Comparison of ENCODE assay signal across 17 mouse cellular contexts in genomic region chr11:79142381-79142780, GRCm38 (mm10). TPM values are rescaled to one million over a fixed set of nuclear protein-coding genes. Genes with fewer than 3 reads are reported as not detected.
DNase-seq lines count a peak whose midpoint lies in the region; TF ChIP-seq lines count a peak whose summit lies in the region.
"Had no signal": no experiment of that assay in that cellular context is flagged by ENCODE, and none has a peak within 500 bp of the region (broad histone marks: within the 10 kb centered on the region; RNA-seq: fewer than 3 reads in every experiment).

No protein-coding gene starts in this region.

- no peak for DNase-seq in heart, embryonic 10.5 days (ENCODE audit: low spot score)
- no peak for DNase-seq in heart, adult 2 months
- peak; percentile 6 for DNase-seq in kidney, postnatal 10 days
- no peak for DNase-seq in kidney, adult 9 months
- peak; percentile 52 for DNase-seq in induced T-regulatory cell, adult 2 months (ENCODE audit: low read depth)
- DNase-seq in thymus, postnatal 36 days, result peak; percentile 48 to 74
- DNase-seq in gastrocnemius, adult 8-10 months (ENCODE audit: low spot score in 2 of 2), result no peak
- DNase-seq in urinary bladder, adult 2 months (ENCODE audit: low spot score), result no peak
- DNase-seq: cerebellum, postnatal 36 days; kidney, adult 8-10 months; lung, postnatal 14 days; right cerebral cortex, adult 18-20 months; spleen, adult 18-20 months had no signal

- intact Hi-C loops in heart, adult 2 months (cut with DNase I), result no loop called here

- no peak overlapping the region for H3K9ac ChIP-seq in heart, adult 2 months (ENCODE audit: low read depth, low read length)
- H3K9ac ChIP-seq: hindbrain, embryonic 15.5 days; liver, embryonic 15.5 days had no signal

- no peaks in the 10 kb centered on the region for H3K9me3 ChIP-seq in heart, embryonic 10.5 days
- H3K9me3 ChIP-seq: hindbrain, embryonic 15.5 days; liver, embryonic 15.5 days had no signal

- 88% methylated on average over 11 of the region's 11 CpGs for WGBS in heart, embryonic 10.5 days
- WGBS in heart, adult 2 months, result 74% methylated on average over 11 of the region's 11 CpGs

- TF ChIP-seq CTCF in heart, adult 2 months (IDR thresholded peaks at IDR 0.05), result no peak

- H3K4me1 ChIP-seq in heart, embryonic 10.5 days, result peaks cover 64% of the 10 kb centered on the region
- peaks cover 24% of the 10 kb centered on the region for H3K4me1 ChIP-seq in heart, adult 2 months (ENCODE audit: control insufficient read depth, insufficient read depth, low read length)

- TF ChIP-seq EP300 in heart, adult 2 months (IDR thresholded peaks at IDR 0.05; ENCODE audit: insufficient read depth, low read depth, low read length), result no peak

- no peaks in the 10 kb centered on the region for H3K36me3 ChIP-seq in heart, embryonic 10.5 days
- H3K36me3 ChIP-seq in heart, adult 2 months (ENCODE audit: control insufficient read depth, insufficient read depth, low read length), result no peaks in the 10 kb centered on the region; the same call in 1 of the 2 replicates
- H3K36me3 ChIP-seq: hindbrain, embryonic 15.5 days; liver, embryonic 15.5 days had no signal

- H3K27ac ChIP-seq in heart, embryonic 10.5 days, result peak overlapping the region; percentile 72
- no peak overlapping the region for H3K27ac ChIP-seq in heart, adult 2 months
- H3K27ac ChIP-seq: hindbrain, embryonic 15.5 days; liver, embryonic 15.5 days; stomach, postnatal 0 days had no signal

- no peak for TF ChIP-seq POLR2A in heart, adult 2 months (IDR thresholded peaks at IDR 0.05; ENCODE audit: insufficient read depth, low read depth, low read length)

- H3K4me3 ChIP-seq in heart, embryonic 10.5 days, result no peak overlapping the region
- no peak overlapping the region for H3K4me3 ChIP-seq in heart, adult 2 months
- H3K4me3 ChIP-seq: hindbrain, embryonic 15.5 days; liver, embryonic 15.5 days; myocyte had no signal

- peaks cover 4% of the 10 kb centered on the region for H3K79me2 ChIP-seq in heart, adult 2 months (replicated peaks; ENCODE audit: control insufficient read depth, insufficient read depth, low read length)

- H3K27me3 ChIP-seq in heart, embryonic 10.5 days (ENCODE audit: insufficient read depth, poor library complexity, severe bottlenecking), result no peaks in the 10 kb centered on the region
- H3K27me3 ChIP-seq in heart, adult 2 months (ENCODE audit: control insufficient read depth, insufficient read depth, low read length), result no peaks in the 10 kb centered on the region
- H3K27me3 ChIP-seq: hindbrain, embryonic 15.5 days had no signal

RNA-seq across cellular contexts. Expression of gene Ksr1, which starts 3.8 kb away (rescaled TPM):
- 1.9 and 3.3 TPM in 2 replicates for polyA plus RNA-seq in heart, embryonic 10.5 days (2016; fragmentation: Nextera tagmentation; extraction: Ambion mirVana)
- total RNA-seq in heart, adult 2 months (2021), result 1 to 10 TPM; 5.1 to 7.0 TPM
- polyA plus RNA-seq in heart, adult 2 months (2012; rRNA removed), result 6.7 and 7.8 TPM in 2 replicates
- total RNA-seq in gastrocnemius, adult 8-10 months (2022), result 100 to 1,000 TPM in 1 of 4 experiments, 10 to 100 TPM in 3; 78.5 to 117 (median 87.7) TPM
- polyA plus RNA-seq in urinary bladder, adult 2 months (2012; rRNA removed), result 12.2 and 16.4 TPM in 2 replicates

Comparison
In these comparisons a context has a peak if more than half of its experiments do, and no peak if none do; other contexts are left out.
1. DNase-seq: peak in kidney, postnatal 10 days (single experiment), induced T-regulatory cell, adult 2 months (single experiment) and thymus, postnatal 36 days (2 of 2); none in heart, embryonic 10.5 days (single experiment), heart, adult 2 months (0 of 2), kidney, adult 9 months (single experiment), gastrocnemius, adult 8-10 months (0 of 2) and urinary bladder, adult 2 months (single experiment).